Mouse (Mus musculus) embryonic fibroblast, embryonic 13.5 days (primary cell): ENCODE data around the gene Obp2b. TPM values are rescaled to one million over a fixed set of nuclear protein-coding genes. Genes with fewer than 3 reads are reported as not detected.

Source experiments
- H3K27ac ChIP-seq: 2 replicates; pipeline ENCODE4 v1.5.1; 2012; ENCODE audit warnings: low read length, control low read depth, inconsistent platforms; ENCODE audit not compliant: insufficient read depth
- H3K4me1 ChIP-seq: 2 replicates; pipeline ENCODE4 v1.6.1; 2011; ENCODE audit warnings: low read length; ENCODE audit not compliant: control insufficient read depth, insufficient read depth
- H3K4me3 ChIP-seq: 2 replicates; pipeline ENCODE4 v1.5.1; 2011; ENCODE audit warnings: mild to moderate bottlenecking, control low read depth, low read length; ENCODE audit not compliant: insufficient read depth
- CTCF ChIP-seq: IDR thresholded peaks from 2 replicates; pipeline ENCODE4 v1.5.1; 2011; ENCODE audit warnings: mild to moderate bottlenecking, control low read depth, low read length, moderate library complexity, borderline replicate concordance; ENCODE audit not compliant: insufficient read depth
- POLR2A ChIP-seq: IDR thresholded peaks from 2 replicates; pipeline ENCODE4 v1.6.1; 2011; ENCODE audit warnings: low read depth, mild to moderate bottlenecking, control low read depth, low read length, moderate library complexity
- polyA plus RNA-seq: library from polyadenylated mRNA; stranded (reverse); fragments of >200 nt; gene quantifications from 2 replicates; pipeline ENCODE4 v1.2.4, GENCODE M21; 2011; ENCODE audit warnings: low read depth; ENCODE audit not compliant: missing spikeins, insufficient read length

Gene Obp2b
- polyA plus RNA-seq, 1 experiment: not detected

DNA sequence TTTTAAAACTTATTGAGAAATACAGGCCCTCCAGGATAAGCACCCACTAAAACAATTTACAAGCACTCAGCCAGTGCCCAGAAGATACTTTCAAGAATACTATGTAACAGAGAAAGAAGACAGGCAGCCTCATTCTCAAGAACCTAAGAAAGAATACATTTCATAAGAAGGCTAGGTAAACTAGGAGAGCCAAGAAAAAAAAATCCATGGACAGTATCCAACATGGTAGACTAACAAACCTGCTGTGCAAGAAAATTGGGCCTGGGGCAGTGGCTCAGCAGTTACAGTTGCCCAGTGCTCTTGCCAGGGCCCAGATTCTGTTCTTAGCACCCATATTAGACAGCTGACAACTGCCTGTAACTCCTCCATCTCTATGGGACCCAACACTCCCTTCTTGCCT lies 19.6 kb upstream of the Obp2b start:
- TF ChIP-seq CTCF (no peak), POLR2A (no peak)
- Histone ChIP-seq H3K27ac (no peak overlapping the region), H3K4me3 (no peak overlapping the region), H3K4me1 (no peaks in the 10 kb centered on the region)

DNA sequence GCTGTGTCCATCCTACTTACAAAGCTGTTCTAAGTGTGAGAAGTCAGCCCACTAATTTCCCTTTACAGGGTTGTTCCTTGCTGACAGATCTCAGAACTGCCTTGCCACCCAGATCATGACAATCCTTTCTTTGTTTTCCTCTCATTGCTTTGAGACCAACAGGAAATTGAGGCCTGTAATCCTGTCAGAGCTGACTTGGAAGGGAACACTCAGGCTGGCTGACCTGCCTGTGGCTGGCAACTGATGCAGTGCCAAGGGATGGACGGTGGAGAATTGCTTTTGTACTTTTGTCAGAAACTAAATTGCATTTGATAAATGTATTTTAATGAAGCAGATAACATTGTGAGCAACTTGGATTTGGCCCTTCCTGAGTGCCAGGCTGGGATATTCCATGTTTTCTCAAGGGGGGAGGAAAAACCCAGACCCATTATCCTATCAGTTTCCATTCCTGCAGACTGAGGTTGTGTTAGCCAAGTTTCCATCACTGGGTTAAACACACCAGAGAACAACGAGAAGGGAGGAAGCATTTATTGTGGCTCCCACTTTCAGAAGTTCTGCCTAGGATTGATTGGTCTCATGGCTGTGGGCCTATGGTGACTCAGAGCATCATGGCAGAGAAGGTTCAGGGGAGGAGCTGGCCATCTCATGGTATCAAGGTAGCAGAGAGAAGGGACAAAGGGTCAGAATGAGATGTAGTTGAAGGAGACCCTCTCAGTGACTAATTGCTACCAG lies 3.4 kb upstream of the Obp2b start:
- TF ChIP-seq POLR2A (no peak), CTCF (no peak)
- H3K4me1 ChIP-seq: no peaks in the 10 kb centered on the region
- no peak overlapping the region for H3K27ac ChIP-seq
- H3K4me3 ChIP-seq: no peak overlapping the region

DNA sequence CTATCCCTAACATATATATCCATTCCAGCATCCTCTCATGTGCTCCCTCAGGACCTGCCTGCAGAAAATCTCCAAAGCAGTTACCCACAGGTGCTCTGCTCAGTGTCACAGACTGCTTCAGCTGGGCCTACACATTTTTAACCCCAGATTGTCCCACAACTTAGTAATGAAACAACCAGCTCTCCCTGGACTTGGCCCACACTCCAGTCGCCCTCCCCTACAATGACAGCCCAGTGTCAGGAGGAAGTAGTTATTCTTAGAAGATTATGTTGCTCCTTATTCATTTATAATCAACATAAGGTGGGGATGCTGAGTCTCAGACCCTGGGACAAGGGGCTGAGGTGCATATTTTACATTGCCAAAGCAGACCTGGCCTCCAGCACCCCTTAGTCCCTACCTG lies 4.9 kb downstream of the Obp2b start:
- H3K4me3 ChIP-seq: no peak overlapping the region
- TF ChIP-seq POLR2A (no peak), CTCF (no peak)

DNA sequence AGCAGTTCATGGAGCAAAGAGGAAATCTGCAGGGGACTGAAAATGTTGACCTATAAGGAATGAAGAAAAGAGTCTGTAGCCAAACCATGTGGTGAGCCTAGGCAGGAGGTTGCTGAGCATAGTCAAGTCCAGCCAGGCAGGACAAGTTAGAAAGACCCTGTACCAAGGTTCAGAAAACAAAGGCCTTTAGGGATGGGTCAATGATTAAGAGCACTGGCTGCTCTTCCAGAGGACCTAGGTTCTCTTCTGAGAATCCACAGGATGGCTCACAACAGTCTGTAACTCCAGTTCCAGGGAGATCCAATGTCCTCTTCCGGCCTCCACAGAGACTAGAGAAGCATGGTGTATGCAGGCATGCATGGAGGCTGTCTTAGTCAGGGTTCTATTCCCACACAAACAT lies 17.4 kb downstream of the Obp2b start:
- H3K27ac ChIP-seq: no peak overlapping the region
- H3K4me1 ChIP-seq: no peaks in the 10 kb centered on the region
- H3K4me3 ChIP-seq: no peak overlapping the region
- no peak for TF ChIP-seq POLR2A
- TF ChIP-seq CTCF: no peak

More for the DNA sequence above, 4.9 kb downstream of the Obp2b start:
- no peaks in the 10 kb centered on the region for H3K4me1 ChIP-seq
- H3K27ac ChIP-seq: no peak overlapping the region

DNA sequence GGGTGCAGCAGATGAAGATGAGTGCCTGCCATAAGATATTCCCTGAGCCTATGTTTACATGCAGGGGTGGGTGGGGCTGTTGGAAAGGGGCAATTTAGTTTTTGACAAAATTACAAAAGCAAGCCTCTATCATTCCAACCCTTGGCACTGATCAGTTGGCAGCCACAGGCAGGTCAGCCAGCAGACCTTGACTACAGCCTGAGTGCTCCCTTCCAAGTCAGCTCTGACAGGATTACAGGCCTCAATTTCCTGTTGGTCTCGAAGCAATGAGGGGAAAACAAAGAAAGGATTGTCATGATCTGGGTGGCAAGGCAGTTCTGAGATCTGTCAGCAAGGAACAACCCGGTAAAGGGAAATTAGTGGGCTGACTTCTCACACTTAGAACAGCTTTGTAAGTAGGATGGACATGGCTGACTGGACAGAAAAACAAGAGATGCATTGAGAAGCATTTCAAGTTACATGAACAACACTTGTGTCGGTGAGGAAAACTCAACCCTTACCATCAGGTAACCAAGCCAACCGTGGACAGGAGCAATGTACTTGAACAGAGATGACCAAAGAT lies 21.3 kb downstream of the Obp2b start:
- H3K27ac ChIP-seq: no peak overlapping the region
- no peak for TF ChIP-seq CTCF
- TF ChIP-seq POLR2A: no peak
- no peak overlapping the region for H3K4me3 ChIP-seq
- no peaks in the 10 kb centered on the region for H3K4me1 ChIP-seq

DNA sequence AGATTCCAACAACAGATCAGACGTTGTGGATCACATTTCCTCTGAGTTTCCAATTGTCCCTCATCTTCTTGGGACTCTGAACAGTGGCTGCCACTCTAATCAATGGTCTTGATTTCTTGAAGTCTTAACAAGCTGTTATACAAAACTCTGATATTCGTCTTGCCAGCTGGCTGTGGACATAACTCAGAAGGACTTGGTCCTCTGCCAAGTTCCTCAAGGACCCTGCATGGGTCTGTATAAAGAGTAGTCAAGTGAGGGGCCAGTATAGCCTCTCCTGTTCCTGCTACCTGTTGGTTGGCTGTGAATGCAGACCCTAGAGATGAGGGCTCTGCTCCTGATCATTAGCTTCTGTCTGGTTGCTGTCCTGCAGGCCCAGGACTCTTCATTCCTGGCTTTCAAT lies 28.5 kb downstream of the Obp2b start, which contains the start of gene Lcn3:
Gene Lcn3, plus strand, starts transcription at position 301 of the 400 bp plus-strand sequence.
- no peaks in the 10 kb centered on the region for H3K4me1 ChIP-seq
- no peak for TF ChIP-seq POLR2A
- no peak for TF ChIP-seq CTCF
- no peak within 1 kb of the TSS for H3K27ac ChIP-seq
- H3K4me3 ChIP-seq: no peak within 1 kb of the TSS

DNA sequence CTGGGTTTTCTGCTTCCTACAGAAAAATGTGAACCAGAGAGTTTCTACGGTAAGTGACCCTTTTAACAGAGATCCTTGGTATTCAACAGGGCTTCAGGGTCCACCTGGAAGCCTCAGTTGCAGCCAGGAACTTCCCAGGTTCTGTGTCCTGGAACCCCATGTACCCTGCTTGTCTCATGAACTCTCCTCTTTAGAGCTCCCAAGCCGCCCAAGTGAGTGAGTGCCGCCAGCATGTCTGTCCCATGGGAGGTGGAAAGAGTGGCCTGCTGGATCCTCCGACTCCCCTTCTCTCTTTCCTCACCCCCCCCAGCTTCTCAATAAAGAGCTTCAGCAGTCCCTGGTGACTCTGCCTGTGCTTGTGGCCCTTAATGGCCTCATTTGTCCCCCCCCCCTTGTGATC lies 31.0 kb downstream of the Obp2b start:
- Histone ChIP-seq H3K27ac (no peak overlapping the region), H3K4me3 (no peak overlapping the region)

DNA sequence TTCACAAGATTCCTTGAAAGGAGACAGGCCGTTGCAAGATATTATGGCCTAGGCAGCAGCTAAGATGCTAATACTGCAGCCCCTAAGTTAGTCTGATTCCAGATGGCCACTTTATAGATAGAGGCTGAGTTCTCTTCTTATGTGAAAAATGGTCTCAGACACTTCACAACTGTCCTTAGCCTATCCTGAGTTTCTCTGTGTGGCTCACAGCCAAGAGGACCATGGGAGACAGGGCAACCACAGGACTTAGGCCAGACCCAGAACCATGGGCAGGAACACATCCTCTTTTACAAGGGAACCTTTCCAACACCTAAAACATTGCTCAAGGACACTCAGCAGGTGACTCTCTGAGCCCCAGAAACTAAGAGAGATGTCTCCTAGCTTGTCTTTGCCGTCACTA lies 36.7 kb downstream of the Obp2b start:
- H3K4me3 ChIP-seq: no peak overlapping the region
- H3K27ac ChIP-seq: no peak overlapping the region
- no peaks in the 10 kb centered on the region for H3K4me1 ChIP-seq
- no peak for TF ChIP-seq CTCF
- TF ChIP-seq POLR2A: no peak

More for the DNA sequence above, 31.0 kb downstream of the Obp2b start:
- no peaks in the 10 kb centered on the region for H3K4me1 ChIP-seq
- TF ChIP-seq CTCF: no peak
- TF ChIP-seq POLR2A: no peak

DNA sequence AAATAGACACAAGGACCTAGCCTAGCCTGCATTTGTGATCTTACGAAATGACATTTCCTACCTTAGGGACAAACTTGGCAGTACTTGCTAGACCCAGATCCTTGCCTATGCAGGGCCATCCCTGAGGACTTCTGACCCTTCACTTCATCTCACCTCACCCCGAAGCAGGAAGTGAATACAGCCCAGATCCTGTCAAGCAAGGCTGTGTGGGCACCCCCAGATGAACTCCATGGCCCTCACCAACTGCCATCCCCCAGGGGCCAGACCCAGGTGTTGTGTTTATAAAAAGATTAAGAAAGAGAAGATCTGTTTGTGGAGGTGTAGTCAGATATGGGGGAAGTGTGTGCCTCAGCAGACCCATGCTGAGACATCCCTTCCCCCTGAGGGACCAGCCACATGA lies 37.8 kb downstream of the Obp2b start:
- Histone ChIP-seq H3K4me3 (no peak overlapping the region), H3K27ac (no peak overlapping the region), H3K4me1 (no peaks in the 10 kb centered on the region)
- no peak for TF ChIP-seq POLR2A
- no peak for TF ChIP-seq CTCF

DNA sequence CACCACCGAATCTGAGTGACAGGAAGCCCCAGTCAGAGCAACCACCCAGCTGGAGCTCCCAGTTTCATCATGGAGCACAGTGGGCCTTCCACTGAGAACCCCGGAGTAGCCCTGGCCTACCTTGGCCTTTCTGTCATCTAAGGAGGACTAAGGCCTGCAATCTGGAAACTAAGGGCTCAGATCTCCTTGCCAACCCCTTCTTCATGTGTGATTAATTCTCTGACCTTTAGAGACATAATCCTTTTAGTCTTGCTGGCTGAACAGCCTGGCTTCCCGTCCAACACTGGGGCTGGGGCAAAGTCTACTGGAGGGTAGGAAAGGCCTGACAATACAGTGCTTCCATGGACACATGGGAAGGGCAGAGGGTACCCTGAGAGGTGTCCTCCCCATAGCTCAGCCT lies 39.2 kb downstream of the Obp2b start:
- H3K27ac ChIP-seq: no peak overlapping the region
- H3K4me1 ChIP-seq: no peaks in the 10 kb centered on the region
- TF ChIP-seq POLR2A: no peak
- no peak for TF ChIP-seq CTCF
- H3K4me3 ChIP-seq: no peak overlapping the region

DNA sequence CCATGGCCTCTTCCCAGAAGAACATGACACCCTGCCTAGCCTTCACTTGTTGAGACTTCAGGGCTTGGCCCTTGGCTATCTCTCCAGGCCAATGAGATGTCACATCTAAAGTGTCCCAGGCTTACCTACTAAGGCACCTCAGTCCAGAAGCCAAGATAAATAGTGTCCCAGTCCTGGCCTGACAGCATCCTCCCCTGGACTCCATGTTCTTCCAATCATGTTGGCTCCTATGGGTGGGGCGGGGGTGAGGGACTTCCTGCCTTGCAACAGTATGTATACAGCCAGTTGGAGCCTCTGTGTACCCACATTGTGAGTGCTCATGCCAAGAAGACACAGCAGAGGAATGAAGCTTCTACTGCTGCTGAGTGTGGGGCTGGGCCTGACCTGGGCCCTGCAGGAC lies 39.9 kb downstream of the Obp2b start, which contains the start of gene Lcn11:
Gene Lcn11, plus strand, starts transcription at position 301 of the 400 bp plus-strand sequence.
- no peak within 1 kb of the TSS for H3K27ac ChIP-seq
- H3K4me1 ChIP-seq: no peaks in the 10 kb centered on the region
- no peak within 1 kb of the TSS for H3K4me3 ChIP-seq
- TF ChIP-seq POLR2A (no peak), CTCF (no peak)
